Mouse (Mus musculus): ENCODE data around the gene Nfe2.

DNA sequence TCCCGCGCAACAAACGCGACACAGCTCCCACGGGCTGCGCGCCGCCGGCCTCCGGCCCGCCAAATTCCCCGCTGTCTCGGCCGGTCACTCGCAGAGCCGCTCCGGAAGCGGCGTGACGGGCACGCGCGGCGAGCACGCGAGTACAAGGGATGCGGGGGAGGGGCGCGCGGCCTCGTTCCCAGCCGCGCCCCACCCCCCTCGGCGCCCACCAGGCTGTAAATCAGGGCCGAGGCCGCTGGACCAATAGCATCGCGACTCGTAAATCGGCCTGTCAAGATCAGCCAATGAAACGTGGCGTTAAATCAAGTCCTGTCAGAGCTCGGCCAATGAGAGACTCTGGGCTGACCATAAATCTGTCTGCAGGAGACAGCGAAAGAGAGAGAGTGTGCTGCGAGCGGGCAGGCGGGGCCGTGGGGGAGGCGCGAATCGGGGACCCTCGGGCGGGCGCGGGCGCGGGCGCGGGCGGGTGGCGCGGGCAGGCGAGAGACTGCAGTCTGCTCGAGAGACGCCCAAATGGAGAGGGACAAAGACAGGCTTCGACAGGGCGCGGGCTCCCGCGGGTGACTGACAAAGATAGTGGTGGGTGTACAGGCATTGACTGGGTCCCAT is 47.0 kb upstream of the Nfe2 start:
- TF ChIP-seq POLR2A (IDR thresholded peaks at IDR 0.05; ENCODE audit: low read depth, low read length) = peak; percentile 82
- no peak for TF ChIP-seq JUN (IDR thresholded peaks at IDR 0.05; ENCODE audit: insufficient read depth, low read depth, low read length)
- TF ChIP-seq PAX5 (IDR thresholded peaks at IDR 0.05; ENCODE audit: low read length) = no peak
- no peak for TF ChIP-seq EP300 (IDR thresholded peaks at IDR 0.05; ENCODE audit: low read length)
- TF ChIP-seq ETS1 (conservative IDR thresholded peaks at IDR 0.05; ENCODE audit: low read depth, low read length) = peak; percentile 34
- TF ChIP-seq TCF12 (IDR thresholded peaks at IDR 0.05; ENCODE audit: low read depth, low read length) = peak; percentile 60

Measured in CH12.LX (cell line).